Comparison of ENCODE assay signal across 15 mouse cellular contexts in the genomic region with DNA sequence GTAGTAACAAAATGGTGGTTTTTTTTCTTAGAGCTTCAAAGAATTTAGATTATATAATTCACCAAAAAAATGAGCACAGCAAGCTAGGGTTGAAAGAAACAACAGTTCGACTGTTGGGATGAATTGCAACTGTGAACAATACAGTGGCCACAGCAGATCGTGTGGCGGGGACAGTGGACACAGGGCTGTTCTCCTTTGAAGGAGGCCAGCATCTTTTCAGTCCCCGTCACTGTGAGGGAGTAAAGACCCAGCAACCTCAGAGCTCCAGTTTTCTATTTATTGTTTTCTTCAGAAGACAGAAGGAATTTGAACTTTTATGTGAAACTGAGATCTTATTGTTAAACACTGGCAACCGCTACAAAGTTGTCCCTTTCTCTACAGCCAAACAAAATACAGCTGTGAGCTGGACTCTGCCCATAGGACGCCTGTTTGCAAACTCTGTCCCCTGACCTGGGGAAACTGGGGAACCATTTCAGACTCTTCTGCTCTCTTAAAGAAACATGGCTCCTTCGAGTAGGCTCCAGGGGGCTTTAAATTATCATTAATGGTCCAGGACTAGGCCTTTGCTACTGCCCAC.
DNase-seq lines count a peak whose midpoint lies in the region; ATAC-seq and TF ChIP-seq lines count a peak whose summit lies in the region.
"Had no signal": no experiment of that assay in that cellular context is flagged by ENCODE, and none has a peak within 500 bp of the region (broad histone marks: within the 10 kb centered on the region; RNA-seq: fewer than 3 reads in every experiment).

No protein-coding gene starts in this region.

- WGBS in kidney, adult 2 months, result 48% methylated on average over 7 of the region's 7 CpGs
- WGBS in stomach, embryonic 14.5 days, result 27% methylated on average over 7 of the region's 7 CpGs
- 40% methylated on average over 7 of the region's 7 CpGs for WGBS in stomach, postnatal 0 days

- H3K4me2 ChIP-seq in stomach, embryonic 14.5 days (replicated peaks; ENCODE audit: low read depth, low read length), result no peak overlapping the region
- H3K4me2 ChIP-seq in stomach, postnatal 0 days (replicated peaks; ENCODE audit: low read depth), result no peak overlapping the region
- H3K4me2 ChIP-seq: embryonic facial prominence, embryonic 15.5 days had no signal

- TF ChIP-seq EP300 in stomach, postnatal 0 days (optimal IDR thresholded peaks at IDR 0.05), result no peak

- intact Hi-C loops in heart, postnatal 36 days (cut with DNase I), result no loop called here

- peak; percentile 56 for DNase-seq in kidney, adult 2 months
- DNase-seq in kidney, postnatal 14 days, result no peak
- no peak for DNase-seq in stomach, postnatal 0 days (ENCODE audit: low spot score)
- peak; percentile 10 to 31 for DNase-seq in heart, postnatal 36 days
- DNase-seq in adrenal gland, adult (ENCODE audit: inconsistent age in 2 of 2, low spot score in 1 of 2), result no peak
- DNase-seq in ovary, postnatal 36 days (ENCODE audit: low spot score), result no peak
- DNase-seq: adrenal gland, adult 2 months; cerebellum, adult 18-20 months; gastrocnemius, postnatal 36 days; thymus, postnatal 36 days had no signal

- H3K9ac ChIP-seq in stomach, embryonic 14.5 days (replicated peaks; ENCODE audit: low read depth, low read length), result no peak overlapping the region
- no peak overlapping the region for H3K9ac ChIP-seq in stomach, postnatal 0 days (ENCODE audit: low read length)
- H3K9ac ChIP-seq: embryonic facial prominence, embryonic 15.5 days; liver, embryonic 14.5 days had no signal

- H3K27me3 ChIP-seq in kidney, adult 2 months (replicated peaks; ENCODE audit: control insufficient read depth, insufficient read depth, low read length), result no peaks in the 10 kb centered on the region
- no peaks in the 10 kb centered on the region for H3K27me3 ChIP-seq in stomach, embryonic 14.5 days (ENCODE audit: control insufficient read depth, insufficient read depth, low read length)
- no peaks in the 10 kb centered on the region for H3K27me3 ChIP-seq in stomach, postnatal 0 days (ENCODE audit: control insufficient read depth, insufficient read depth, low read length)
- H3K27me3 ChIP-seq: embryonic facial prominence, embryonic 15.5 days had no signal

- no peaks in the 10 kb centered on the region for H3K36me3 ChIP-seq in kidney, adult 2 months (ENCODE audit: control insufficient read depth, insufficient read depth, low read length)
- H3K36me3 ChIP-seq in stomach, embryonic 14.5 days (ENCODE audit: control insufficient read depth, insufficient read depth, low read length), result no peaks in the 10 kb centered on the region
- H3K36me3 ChIP-seq in stomach, postnatal 0 days (ENCODE audit: control insufficient read depth, insufficient read depth, low read length), result no peaks in the 10 kb centered on the region
- H3K36me3 ChIP-seq: embryonic facial prominence, embryonic 15.5 days; hindbrain, embryonic 10.5 days had no signal

- no peaks in the 10 kb centered on the region for H3K9me3 ChIP-seq in stomach, embryonic 14.5 days (ENCODE audit: control insufficient read depth, low read depth, low read length)
- no peaks in the 10 kb centered on the region for H3K9me3 ChIP-seq in stomach, postnatal 0 days (ENCODE audit: control insufficient read depth, low read length)
- H3K9me3 ChIP-seq: embryonic facial prominence, embryonic 15.5 days had no signal

- no peak overlapping the region for H3K27ac ChIP-seq in kidney, adult 2 months (ENCODE audit: insufficient read depth, low read depth, low read length)
- H3K27ac ChIP-seq in stomach, embryonic 14.5 days (ENCODE audit: low read length), result peak overlapping the region; percentile 61
- no peak overlapping the region for H3K27ac ChIP-seq in stomach, postnatal 0 days (replicated peaks)
- H3K27ac ChIP-seq: embryonic facial prominence, embryonic 15.5 days; hindbrain, embryonic 10.5 days; left cerebral cortex, adult 2 months; liver, embryonic 14.5 days had no signal

- H3K4me3 ChIP-seq in kidney, adult 2 months (ENCODE audit: insufficient read depth, low read depth, low read length), result no peak overlapping the region
- no peak overlapping the region for H3K4me3 ChIP-seq in stomach, embryonic 14.5 days (ENCODE audit: low read depth, low read length)
- H3K4me3 ChIP-seq in stomach, postnatal 0 days (ENCODE audit: low read depth, low read length), result no peak overlapping the region
- H3K4me3 ChIP-seq: embryonic facial prominence, embryonic 15.5 days; hindbrain, embryonic 10.5 days; left cerebral cortex, adult 2 months had no signal

- no peak for ATAC-seq in stomach, embryonic 14.5 days (ENCODE audit: insufficient number of reproducible peaks, insufficient read depth, low FRiP score, low read depth)
- ATAC-seq in stomach, postnatal 0 days (ENCODE audit: low FRiP score, low TSS enrichment), result no peak

- no peak for TF ChIP-seq CTCF in kidney, adult 2 months (conservative IDR thresholded peaks at IDR 0.05; ENCODE audit: insufficient read depth, insufficient read length, low read depth, low read length)
- no peak for TF ChIP-seq CTCF in stomach, postnatal 0 days (IDR thresholded peaks at IDR 0.05; ENCODE audit: low read depth)

- TF ChIP-seq POLR2A in kidney, adult 2 months (IDR thresholded peaks at IDR 0.05; ENCODE audit: low read depth, low read length), result no peak

- no peaks in the 10 kb centered on the region for H3K4me1 ChIP-seq in kidney, adult 2 months (ENCODE audit: control insufficient read depth, insufficient read depth, low read length)
- H3K4me1 ChIP-seq in stomach, embryonic 14.5 days (ENCODE audit: control insufficient read depth, insufficient read depth, low read length), result peaks cover 8% of the 10 kb centered on the region; the same call in 1 of the 2 replicates
- H3K4me1 ChIP-seq in stomach, postnatal 0 days (replicated peaks; ENCODE audit: control insufficient read depth, insufficient read depth), result no peaks in the 10 kb centered on the region
- H3K4me1 ChIP-seq: embryonic facial prominence, embryonic 15.5 days had no signal

Comparison
In these comparisons a context has a peak if more than half of its experiments do, and no peak if none do; other contexts are left out.
1. DNase-seq: peak in kidney, adult 2 months (single experiment) and heart, postnatal 36 days (2 of 2); none in kidney, postnatal 14 days (single experiment), stomach, postnatal 0 days (single experiment), adrenal gland, adult (0 of 2) and ovary, postnatal 36 days (single experiment).